Mouse (Mus musculus): ENCODE measurements at regions not wholly inside any gene's neighbourhood (a gene's known extent, or its start where the extent isn't known, plus 50 kb on each side); places are given as distances from the start of the nearest gene placed in this dataset.

DNA sequence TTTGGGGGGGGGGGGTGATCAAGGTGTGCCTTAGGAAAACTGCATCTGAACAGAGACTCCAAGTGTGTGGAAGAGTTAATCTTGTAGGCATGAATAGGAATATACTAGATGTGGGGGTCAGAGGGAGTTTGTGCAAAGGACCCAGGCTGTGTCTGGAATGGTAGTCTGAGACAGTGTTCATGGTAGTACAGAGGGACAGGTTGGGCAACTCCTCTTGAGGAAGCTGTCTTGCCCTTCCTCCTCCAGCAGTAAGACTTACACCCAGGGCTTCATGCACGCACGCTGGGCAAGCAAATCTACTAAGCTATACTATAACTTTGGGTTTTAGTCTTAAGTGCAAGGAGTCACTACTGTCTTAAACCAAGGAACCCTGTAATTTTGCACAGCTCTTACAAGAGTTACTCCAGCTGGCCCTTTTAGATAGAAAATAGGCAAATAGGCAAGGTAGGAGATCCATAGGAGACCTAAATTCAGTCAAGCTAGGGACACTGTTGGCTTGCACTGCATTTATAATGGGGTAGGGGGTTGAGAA is 169.2 kb upstream of the Olig3 start:
- TF ChIP-seq EP300 (IDR thresholded peaks at IDR 0.05; ENCODE audit: low read depth) (no peak), CTCF (IDR thresholded peaks at IDR 0.05; ENCODE audit: low read depth) (no peak)
